Mouse (Mus musculus): ENCODE data around the gene Gnao1.

DNA sequence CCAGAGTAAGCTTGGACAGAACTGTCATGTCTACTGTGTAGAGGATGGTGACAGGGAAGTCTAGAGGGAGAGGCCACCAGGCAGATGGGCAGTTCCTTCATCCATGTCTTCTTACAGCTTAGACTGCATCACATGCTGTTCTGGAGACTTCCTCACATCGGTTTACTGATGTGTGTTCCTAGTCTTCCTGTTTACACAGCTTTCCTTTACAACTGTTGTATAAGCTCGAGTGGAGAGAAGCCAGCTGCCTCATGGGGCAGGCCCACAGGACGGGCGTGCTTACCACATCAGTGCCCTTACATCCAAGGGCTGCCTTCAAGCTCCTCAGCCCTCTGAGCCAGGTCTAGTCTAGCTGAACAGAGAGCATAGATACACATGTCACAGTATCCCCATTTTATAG, 15.6 kb downstream of the Gnao1 start:
- TF ChIP-seq MAFK (IDR thresholded peaks at IDR 0.05; ENCODE audit: insufficient replicate concordance, low read length): no peak
- TF ChIP-seq ELF1 (IDR thresholded peaks at IDR 0.05; ENCODE audit: low read depth, low read length): no peak
- no peak for TF ChIP-seq ZC3H11A (IDR thresholded peaks at IDR 0.05; ENCODE audit: low read depth, low read length)
- TF ChIP-seq CTCF (conservative IDR thresholded peaks at IDR 0.05 in 1 of 2, IDR thresholded peaks at IDR 0.05 in 1 of 2; ENCODE audit: low read depth in 2 of 2, low read length in 2 of 2): no peak
- no peak for TF ChIP-seq RAD21 (IDR thresholded peaks at IDR 0.05; ENCODE audit: low read depth, low read length)
- no peak for TF ChIP-seq SIN3A (IDR thresholded peaks at IDR 0.05; ENCODE audit: low read length)
- no peak for TF ChIP-seq HCFC1 (IDR thresholded peaks at IDR 0.05; ENCODE audit: low read depth, low read length)

All from CH12.LX (cell line).